Mouse (Mus musculus) lung, adult 2 months (tissue): Measurements from ENCODE around the gene Prg2.

Experiments
- CTCF ChIP-seq: fragments of 200-500 bp; IDR thresholded peaks from 2 replicates; pipeline ENCODE4 v1.5.1; 2011; ENCODE audit warnings: mild to moderate bottlenecking, low read length, control low read depth; ENCODE audit not compliant: insufficient read depth
- POLR2A ChIP-seq: fragments of 200-500 bp; IDR thresholded peaks from 2 replicates; pipeline ENCODE4 v1.6.1; 2011; ENCODE audit warnings: low read depth, mild to moderate bottlenecking, control low read depth, low read length, borderline replicate concordance; ENCODE audit errors: extremely low read depth

- TF ChIP-seq CTCF = no peak
- no peak for TF ChIP-seq POLR2A
These were observed 38.5 kb upstream of the Prg2 start for GRCm38 (mm10) chr2:84941795-84942194.
